Mouse (Mus musculus) liver, adult 2 months (tissue): Measurements from ENCODE around the gene Tmem253.

Experiments used
- CTCF ChIP-seq: fragments of 200-500 bp; IDR thresholded peaks from 2 replicates; pipeline ENCODE4 v1.5.1; 2011; ENCODE audit warnings: low read depth, low read length, control low read depth
- POLR2A ChIP-seq: fragments of 200-500 bp; IDR thresholded peaks from 2 replicates; pipeline ENCODE4 v1.6.1; 2011; ENCODE audit warnings: low read length, control low read depth; ENCODE audit not compliant: insufficient read depth; ENCODE audit errors: extremely low read depth

- no peak for TF ChIP-seq CTCF
- no peak for TF ChIP-seq POLR2A
Observed at GRCm38 (mm10) chr14:51983855-51984246, 31.6 kb upstream of the Tmem253 start.
